Mouse (Mus musculus): ENCODE measurements around the gene Dlk2.

The Dlk2 gene

GRCm38 (mm10) chr17:46297364-46298219, at the start of gene Dlk2:
Gene Dlk2, plus strand, starts transcription at chr17:46297421.
- peak; percentile 31 for DNase-seq (ENCODE audit: extremely low spot score)

GRCm38 (mm10) chr17:46247512-46248188, 49.6 kb upstream of the Dlk2 start, which contains the start of the genes Polr1c and Yipf3:
Gene Polr1c, minus strand, starts transcription at chr17:46248054.
Gene Yipf3, plus strand, starts transcription at chr17:46248080.
- DNase-seq (ENCODE audit: extremely low spot score), result peak; percentile 94

GRCm38 (mm10) chr17:46248189-46248522, 49.1 kb upstream of the Dlk2 start:
- no peak for DNase-seq (ENCODE audit: extremely low spot score)

GRCm38 (mm10) chr17:46251174-46251573, 46.0 kb upstream of the Dlk2 start:
- DNase-seq (ENCODE audit: extremely low spot score), result no peak

- DNase-seq (ENCODE audit: extremely low spot score), result peak; percentile 57
Observed at GRCm38 (mm10) chr17:46252571-46253451, 44.4 kb upstream of the Dlk2 start.

GRCm38 (mm10) chr17:46253452-46254084, 43.7 kb upstream of the Dlk2 start, which contains the start of gene Lrrc73:
Gene Lrrc73, plus strand, starts transcription at chr17:46253531.
- DNase-seq (ENCODE audit: extremely low spot score), result peak; percentile 92

GRCm38 (mm10) chr17:46254106-46254505, 43.1 kb upstream of the Dlk2 start:
- DNase-seq (ENCODE audit: extremely low spot score), result no peak

GRCm38 (mm10) chr17:46255147-46255546, 42.1 kb upstream of the Dlk2 start:
- DNase-seq (ENCODE audit: extremely low spot score), result no peak

- DNase-seq (ENCODE audit: extremely low spot score), result no peak
Observed at GRCm38 (mm10) chr17:46258279-46259053, 38.8 kb upstream of the Dlk2 start.

- no peak for DNase-seq (ENCODE audit: extremely low spot score)
Observed at GRCm38 (mm10) chr17:46259675-46260074, 37.5 kb upstream of the Dlk2 start.

GRCm38 (mm10) chr17:46262201-46262694, 35.0 kb upstream of the Dlk2 start:
- DNase-seq (ENCODE audit: extremely low spot score), result no peak

- DNase-seq (ENCODE audit: extremely low spot score), result no peak
Observed at GRCm38 (mm10) chr17:46265502-46265901, 31.7 kb upstream of the Dlk2 start.

GRCm38 (mm10) chr17:46265918-46266618, 31.2 kb upstream of the Dlk2 start:
- DNase-seq (ENCODE audit: extremely low spot score), result peak; percentile 81

GRCm38 (mm10) chr17:46266986-46267385, 30.2 kb upstream of the Dlk2 start:
- DNase-seq (ENCODE audit: extremely low spot score), result no peak

GRCm38 (mm10) chr17:46267511-46267910, 29.7 kb upstream of the Dlk2 start:
- DNase-seq (ENCODE audit: extremely low spot score), result no peak

GRCm38 (mm10) chr17:46268026-46268720, 29.0 kb upstream of the Dlk2 start:
- no peak for DNase-seq (ENCODE audit: extremely low spot score)

GRCm38 (mm10) chr17:46269771-46270534, 27.3 kb upstream of the Dlk2 start:
- DNase-seq (ENCODE audit: extremely low spot score), result no peak

- DNase-seq (ENCODE audit: extremely low spot score), result no peak
Observed at GRCm38 (mm10) chr17:46272058-46272457, 25.2 kb upstream of the Dlk2 start.

All from embryo, embryonic 9.5 days (tissue).